Mouse (Mus musculus): ENCODE results near the gene Ldhd.

- no peak for TF ChIP-seq EP300 (IDR thresholded peaks at IDR 0.05)
- TF ChIP-seq CTCF (IDR thresholded peaks at IDR 0.05): no peak
Observed at GRCm38 (mm10) chr8:111596485-111596821, 33.7 kb downstream of the Ldhd start.

Measured in lung, postnatal 0 days (tissue).